9 mouse cellular contexts compared by ENCODE assay signal in the genomic region with DNA sequence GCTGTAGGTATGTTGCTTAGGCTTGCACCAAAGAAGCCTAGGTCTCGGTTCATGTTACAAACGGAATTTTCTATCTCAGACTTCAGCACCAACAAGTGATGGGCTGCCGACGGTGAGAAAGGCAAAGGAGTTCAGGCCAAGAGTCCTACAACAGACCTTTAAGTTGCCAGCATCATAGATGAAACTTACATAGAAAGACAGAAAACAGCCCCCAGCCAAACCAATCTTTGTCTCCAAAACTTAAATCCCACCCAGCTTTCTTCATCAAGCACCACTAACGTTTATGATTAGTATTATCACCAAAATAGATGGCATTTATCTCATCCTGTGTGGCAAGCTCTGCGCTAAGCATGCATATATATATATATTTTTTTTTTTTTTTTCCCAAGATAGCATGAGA. TPM values are rescaled to one million over a fixed set of nuclear protein-coding genes. Genes with fewer than 3 reads are reported as not detected.
DNase-seq lines count a peak whose midpoint lies in the region; ATAC-seq and TF ChIP-seq lines count a peak whose summit lies in the region.
"Had no signal": no experiment of that assay in that cellular context is flagged by ENCODE, and none has a peak within 500 bp of the region (broad histone marks: within the 10 kb centered on the region; RNA-seq: fewer than 3 reads in every experiment).

No protein-coding gene starts in this region.

- peak overlapping the region; percentile 96 for H3K4me3 ChIP-seq in heart, adult 2 months
- peak overlapping the region; percentile 72 to 94 (median 91) for H3K4me3 ChIP-seq in CH12.LX (replicated peaks in 1 of 3; ENCODE audit: low read depth in 2 of 3, low read length in 2 of 3, poor library complexity in 1 of 3)
- peak overlapping the region; percentile 95 for H3K4me3 ChIP-seq in forebrain, embryonic 15.5 days
- peak overlapping the region; percentile 94 for H3K4me3 ChIP-seq in liver, embryonic 15.5 days (replicated peaks)

- TF ChIP-seq CTCF in heart, adult 2 months (IDR thresholded peaks at IDR 0.05) = no peak
- no peak for TF ChIP-seq CTCF in CH12.LX (conservative IDR thresholded peaks at IDR 0.05 in 1 of 2, IDR thresholded peaks at IDR 0.05 in 1 of 2; ENCODE audit: low read depth in 2 of 2, low read length in 2 of 2)

- intact Hi-C loops in heart, adult 2 months (cut with DNase I) = loop anchor here (2.0 kb wide), 1 partner anchor 16 kb away; no protein-coding TSS in a partner anchor
- intact Hi-C loops in heart, postnatal 36 days (cut with DNase I) = loop anchor here (10.0 kb wide), 1 partner anchor 494 kb away; a partner anchor contains a TSS

- in situ Hi-C loops in CH12.LX (cut with MboI; ENCODE audit: low pct_ligation_motif_present, low pct_unique_long_range_greater_than_20kb, low sequenced_read_pairs) = no loop called here

- peaks cover 14% of the 10 kb centered on the region for H3K4me1 ChIP-seq in heart, adult 2 months (ENCODE audit: control insufficient read depth, insufficient read depth, low read length)
- H3K4me1 ChIP-seq in CH12.LX (ENCODE audit: control insufficient read depth in 1 of 2, insufficient read depth in 2 of 2) = peaks cover 3 to 40% of the 10 kb centered on the region in 2 experiments; a peak in 2 of 4 replicates
- peaks cover 33% of the 10 kb centered on the region for H3K4me1 ChIP-seq in forebrain, embryonic 15.5 days
- peaks cover 44% of the 10 kb centered on the region for H3K4me1 ChIP-seq in liver, embryonic 15.5 days (replicated peaks)

- peaks cover 2% of the 10 kb centered on the region for H3K9me3 ChIP-seq in CH12.LX (replicated peaks; ENCODE audit: low read length)
- H3K9me3 ChIP-seq in forebrain, embryonic 15.5 days = no peaks in the 10 kb centered on the region
- H3K9me3 ChIP-seq in liver, embryonic 15.5 days (replicated peaks) = no peaks in the 10 kb centered on the region

- WGBS in heart, adult 2 months = 5% methylated on average over 6 of the region's 6 CpGs
- 8% methylated on average over 6 of the region's 6 CpGs for WGBS in forebrain, embryonic 15.5 days
- WGBS in liver, embryonic 15.5 days (ENCODE audit: insufficient replicate concordance) = 11% methylated on average over 6 of the region's 6 CpGs

- peak overlapping the region; percentile 11 for H3K9ac ChIP-seq in heart, adult 2 months (ENCODE audit: low read depth, low read length)
- H3K9ac ChIP-seq in CH12.LX (ENCODE audit: insufficient read depth, low read depth) = peak overlapping the region; percentile 99
- H3K9ac ChIP-seq in forebrain, embryonic 15.5 days (replicated peaks) = peak overlapping the region; percentile 91
- H3K9ac ChIP-seq in liver, embryonic 15.5 days = peak overlapping the region; percentile 96

- no peak for TF ChIP-seq EP300 in heart, adult 2 months (IDR thresholded peaks at IDR 0.05; ENCODE audit: insufficient read depth, low read depth, low read length)
- TF ChIP-seq EP300 in CH12.LX (IDR thresholded peaks at IDR 0.05; ENCODE audit: low read length) = no peak

- peak overlapping the region; percentile 40 for H3K27ac ChIP-seq in heart, adult 2 months
- H3K27ac ChIP-seq in CH12.LX (ENCODE audit: insufficient read depth, low read depth) = no peak overlapping the region
- H3K27ac ChIP-seq in forebrain, embryonic 15.5 days (replicated peaks) = no peak overlapping the region
- H3K27ac ChIP-seq in liver, embryonic 15.5 days (replicated peaks) = peak overlapping the region; percentile 84; the same call in 1 of the 2 replicates

- peaks cover 10% of the 10 kb centered on the region for H3K36me3 ChIP-seq in heart, adult 2 months (ENCODE audit: control insufficient read depth, insufficient read depth, low read length)
- H3K36me3 ChIP-seq in CH12.LX (replicated peaks in 1 of 2; ENCODE audit: control insufficient read depth in 1 of 2, insufficient read depth in 1 of 2, low read length in 1 of 2) = peaks cover 0 to 9% of the 10 kb centered on the region in 2 experiments
- no peaks in the 10 kb centered on the region for H3K36me3 ChIP-seq in forebrain, embryonic 15.5 days
- H3K36me3 ChIP-seq in liver, embryonic 15.5 days (replicated peaks) = no peaks in the 10 kb centered on the region

- H3K79me2 ChIP-seq in heart, adult 2 months (replicated peaks; ENCODE audit: control insufficient read depth, insufficient read depth, low read length) = peaks cover 9% of the 10 kb centered on the region
- peaks cover 25% of the 10 kb centered on the region for H3K79me2 ChIP-seq in CH12.LX (replicated peaks; ENCODE audit: control insufficient read depth, extremely low read depth, insufficient read depth, poor library complexity, severe bottlenecking)

- no peak for ATAC-seq in forebrain, embryonic 15.5 days (replicated peaks)
- ATAC-seq in liver, embryonic 15.5 days (ENCODE audit: insufficient read depth) = no peak

- DNase-seq in heart, adult 2 months = no peak
- DNase-seq in heart, postnatal 36 days = no peak
- no peak for DNase-seq in CH12.LX (ENCODE audit: extremely low read depth)
- DNase-seq in T-cell, adult 2 months (ENCODE audit: low spot score) = no peak
- no peak for DNase-seq in thymus, postnatal 25 days
- DNase-seq in spleen, adult 12 weeks (ENCODE audit: low spot score) = no peak

- H3K27me3 ChIP-seq in heart, adult 2 months (ENCODE audit: control insufficient read depth, insufficient read depth, low read length) = no peaks in the 10 kb centered on the region
- H3K27me3 ChIP-seq in CH12.LX (replicated peaks) = no peaks in the 10 kb centered on the region
- no peaks in the 10 kb centered on the region for H3K27me3 ChIP-seq in forebrain, embryonic 15.5 days
- no peaks in the 10 kb centered on the region; the same call in 1 of the 2 replicates for H3K27me3 ChIP-seq in liver, embryonic 15.5 days

- TF ChIP-seq POLR2A in heart, adult 2 months (IDR thresholded peaks at IDR 0.05; ENCODE audit: insufficient read depth, low read depth, low read length) = no peak
- TF ChIP-seq POLR2A in CH12.LX (IDR thresholded peaks at IDR 0.05; ENCODE audit: low read depth, low read length) = no peak

- dilution Hi-C loops in CH12.LX (cut with MboI; ENCODE audit: extremely low pct_ligation_motif_present, extremely low pct_unique_long_range_greater_than_20kb, low sequenced_read_pairs) = no loop called here

- peak overlapping the region; percentile 83 for H3K4me2 ChIP-seq in CH12.LX (ENCODE audit: insufficient read depth, low read depth, poor library complexity, severe bottlenecking)
- H3K4me2 ChIP-seq in forebrain, embryonic 15.5 days (replicated peaks) = peak overlapping the region; percentile 75
- H3K4me2 ChIP-seq in liver, embryonic 15.5 days = peak overlapping the region; percentile 93

- no peak for TF ChIP-seq RAD21 in CH12.LX (IDR thresholded peaks at IDR 0.05; ENCODE audit: low read depth, low read length)

TF ChIP-seq in CH12.LX, 34 proteins besides CTCF, POLR2A, EP300 and RAD21:
- peak; percentile 69 for TF ChIP-seq ZNF384 (IDR thresholded peaks at IDR 0.05; ENCODE audit: low read depth, low read length)
- TF ChIP-seq ELF1 (IDR thresholded peaks at IDR 0.05; ENCODE audit: low read depth, low read length) = no peak
TF ChIP-seq in CH12.LX: peak in this region for 1.

RNA-seq across cellular contexts. Expression of a gene that starts 1.2 kb away (rescaled TPM):
- total RNA-seq in heart, adult 2 months (2021) = 10 to 100 TPM in 1 of 2 experiments, 1 to 10 TPM in 1; 9.4 to 10.6 TPM
- polyA plus RNA-seq in heart, adult 2 months (2012; rRNA removed) = 2.9 and 3.6 TPM in 2 replicates
- total RNA-seq in heart, postnatal 36 days (2021) = 10 to 100 TPM in 1 of 2 experiments, 1 to 10 TPM in 1; 9.0 to 10.8 TPM
- total RNA-seq in CH12.LX (2012; rRNA removed) (8.9 and 11.4 TPM in 2 replicates), CH12.LX (2014; rRNA removed) (5.2 and 5.4 TPM in 2 replicates)
- polyA plus RNA-seq in CH12.LX (2012; ENCODE audit: insufficient read length, low read depth) = 3.7 and 3.9 TPM in 2 replicates
- polyA plus RNA-seq in forebrain, embryonic 15.5 days (2015; fragmentation: Nextera tagmentation; extraction: Ambion mirVana) = 5.1 TPM in 2 replicates
- 1.6 and 2.0 TPM in 2 replicates for polyA plus RNA-seq in liver, embryonic 15.5 days (2015; fragmentation: Nextera tagmentation; extraction: Ambion mirVana)

RNA-seq across cellular contexts. Expression of a gene that starts 26.9 kb away (rescaled TPM):
- total RNA-seq in heart, adult 2 months (2021) = under 1 TPM in 1 of 2 experiments, not detected in 1; 0.16 TPM
- polyA plus RNA-seq in heart, adult 2 months (2012; rRNA removed) = 0.18 and 0.38 TPM in 2 replicates
- under 1 TPM in 1 of 2 experiments, not detected in 1; 0.38 TPM for total RNA-seq in heart, postnatal 36 days (2021)
- not detected in 2 replicates for total RNA-seq in CH12.LX (2012; rRNA removed)
- total RNA-seq in CH12.LX (2014; rRNA removed) = not detected in 2 replicates
- polyA plus RNA-seq in CH12.LX (2012; ENCODE audit: insufficient read length, low read depth) = not detected in 2 replicates
- polyA plus RNA-seq in forebrain, embryonic 15.5 days (2015; fragmentation: Nextera tagmentation; extraction: Ambion mirVana) = not detected in 2 replicates
- not detected in 2 replicates for polyA plus RNA-seq in liver, embryonic 15.5 days (2015; fragmentation: Nextera tagmentation; extraction: Ambion mirVana)
- polyA plus RNA-seq: thymus, postnatal 0 days had no signal

Comparison
In these comparisons a context has a peak if more than half of its experiments do, and no peak if none do; other contexts are left out.
1. H3K27ac ChIP-seq: peak in heart, adult 2 months (single experiment) and liver, embryonic 15.5 days (single experiment); none in CH12.LX (single experiment) and forebrain, embryonic 15.5 days (single experiment).
2. H3K9ac ChIP-seq: peak in every context shown above with its lines; median percentile 99 in CH12.LX; 96 in liver, embryonic 15.5 days; 91 in forebrain, embryonic 15.5 days; 11 in heart, adult 2 months.
3. Peak in every context shown above with its lines, with median percentiles within 50 percentile points of each other: H3K4me3 ChIP-seq and H3K4me2 ChIP-seq.